Mouse (Mus musculus) myocyte (in vitro differentiated cells): Measurements from ENCODE around the gene Clec2l.

Experiments used
- E2F4 ChIP-seq: IDR thresholded peaks from one replicate; pipeline ENCODE4 v1.6.1; 2011; ENCODE audit warnings: mild to moderate bottlenecking, control low read depth, moderate library complexity; ENCODE audit not compliant: insufficient read depth
- MAX ChIP-seq: IDR thresholded peaks from one replicate; pipeline ENCODE4 v1.6.1; 2011; ENCODE audit warnings: low read depth, mild to moderate bottlenecking, control low read depth
- MYOD1 ChIP-seq, 3 experiments: IDR thresholded peaks; one replicate each; pipeline ENCODE4 v1.6.1; 2011; ENCODE audit warnings: control low read depth in 2 of 3, low read depth in 2 of 3, mild to moderate bottlenecking in 2 of 3, moderate library complexity in 1 of 3; ENCODE audit not compliant: insufficient read length in 2 of 3, control insufficient read depth in 1 of 3
- MYOG ChIP-seq, 3 experiments: IDR thresholded peaks; one replicate each; pipeline ENCODE4 v1.6.1; 2011; ENCODE audit warnings: control low read depth in 2 of 3, low read depth in 2 of 3, mild to moderate bottlenecking in 2 of 3; ENCODE audit not compliant: insufficient read length in 2 of 3, control insufficient read depth in 1 of 3, insufficient read depth in 1 of 3
- POLR2A ChIP-seq: IDR thresholded peaks from one replicate; pipeline ENCODE4 v1.6.1; 2011; ENCODE audit warnings: low read depth, mild to moderate bottlenecking, control low read depth, moderate library complexity; ENCODE audit not compliant: insufficient read length
- SRF ChIP-seq: IDR thresholded peaks from one replicate; pipeline ENCODE4 v1.6.1; 2011; ENCODE audit warnings: low read depth; ENCODE audit not compliant: control insufficient read depth, insufficient read length
- TCF3 ChIP-seq: IDR thresholded peaks from one replicate; pipeline ENCODE4 v1.6.1; 2011; ENCODE audit warnings: low read depth, control low read depth; ENCODE audit not compliant: insufficient read length

DNA sequence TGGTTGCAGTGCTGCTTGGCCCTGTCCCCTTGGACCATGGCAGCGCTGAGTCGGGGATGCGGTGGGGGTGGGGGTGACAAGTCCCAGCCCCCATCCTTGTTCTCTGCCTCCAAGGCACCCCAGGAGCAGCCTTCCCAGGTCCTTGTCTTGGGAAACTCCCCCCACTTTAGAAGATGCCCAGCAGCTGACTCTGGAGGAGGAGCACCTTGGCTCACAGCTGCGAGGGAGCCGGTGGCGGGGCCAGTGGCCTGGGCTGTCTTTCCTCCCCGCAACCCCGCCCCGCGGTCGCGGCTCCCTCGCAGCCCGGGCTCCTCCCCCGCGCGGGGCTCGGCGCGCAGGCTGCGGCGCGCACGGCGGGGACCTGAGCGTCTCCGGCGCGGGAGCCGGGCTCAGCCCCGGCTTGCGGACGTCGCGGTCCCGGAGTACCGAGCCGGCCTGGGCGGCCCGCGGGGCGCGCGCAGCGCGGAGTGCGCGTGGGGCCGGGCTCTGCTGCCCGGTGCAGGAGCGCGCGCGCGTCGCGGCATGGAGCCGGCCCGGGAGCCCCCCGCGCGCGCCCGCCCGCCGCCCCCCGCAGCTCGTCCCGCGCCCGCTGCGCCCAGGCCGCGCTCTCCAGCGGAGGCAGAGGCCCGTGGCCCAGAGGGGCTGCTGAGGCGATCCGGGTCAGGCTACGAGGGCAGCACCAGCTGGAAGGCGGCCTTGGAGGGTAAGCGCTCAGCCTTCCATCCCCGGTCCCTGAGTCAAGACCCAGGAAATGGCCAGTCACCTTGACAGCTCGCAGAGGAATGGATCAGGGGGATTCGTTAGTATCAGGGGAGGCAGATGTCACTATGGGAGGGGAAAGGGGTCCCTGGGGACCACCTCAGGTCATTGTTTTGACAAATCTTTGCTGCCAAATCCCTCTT lies at the start of gene Clec2l:
- TF ChIP-seq POLR2A, result no peak
- no peak for TF ChIP-seq MAX
- TF ChIP-seq TCF3, result no peak
- TF ChIP-seq MYOD1 (IDR thresholded peaks at IDR 0.05; ENCODE audit: control insufficient read depth in 1 of 3, insufficient read length in 2 of 3, low read depth in 2 of 3), result no peak
- TF ChIP-seq SRF, result no peak
- no peak for TF ChIP-seq E2F4
- no peak for TF ChIP-seq MYOG (IDR thresholded peaks at IDR 0.05; ENCODE audit: control insufficient read depth in 1 of 3, insufficient read depth in 1 of 3, insufficient read length in 2 of 3, low read depth in 2 of 3)
